Mouse (Mus musculus): ENCODE data around the gene Nyap2.
A peak's percentile ranks its signal among the peaks of the same experiment; 100 is the strongest.

The Nyap2 gene

GRCm38 (mm10) chr1:81076831-81077664 is at the start of gene Nyap2:
Gene Nyap2 (plus strand): TSS chr1:81076950.
- peak; percentile 76 to 78 for DNase-seq

- DNase-seq, result no peak
Measured at GRCm38 (mm10) chr1:81042907-81043868, 33.6 kb upstream of the Nyap2 start.

GRCm38 (mm10) chr1:81058340-81058739 is 18.4 kb upstream of the Nyap2 start:
- DNase-seq, result no peak

GRCm38 (mm10) chr1:81058835-81059234 is 17.9 kb upstream of the Nyap2 start:
- DNase-seq, result no peak

GRCm38 (mm10) chr1:81062811-81063210 is 13.9 kb upstream of the Nyap2 start:
- DNase-seq, result no peak

GRCm38 (mm10) chr1:81076259-81076658 is 491 bp upstream of the Nyap2 start:
- DNase-seq, result peak; percentile 72 to 74

GRCm38 (mm10) chr1:81077665-81078314 is 1.0 kb downstream of the Nyap2 start:
- peak in 1 of 2 experiments; percentile 19 for DNase-seq

GRCm38 (mm10) chr1:81087485-81087884 is 10.7 kb downstream of the Nyap2 start:
- peak in 1 of 2 experiments; percentile 31 for DNase-seq

GRCm38 (mm10) chr1:81090400-81090799 is 13.7 kb downstream of the Nyap2 start:
- DNase-seq, result no peak

GRCm38 (mm10) chr1:81090979-81091378 is 14.2 kb downstream of the Nyap2 start:
- DNase-seq, result no peak

GRCm38 (mm10) chr1:81092056-81092455 is 15.3 kb downstream of the Nyap2 start:
- DNase-seq, result no peak

- DNase-seq, result peak; percentile 23 to 27
Measured at GRCm38 (mm10) chr1:81092886-81093285, 16.1 kb downstream of the Nyap2 start.

GRCm38 (mm10) chr1:81098950-81099349 is 22.2 kb downstream of the Nyap2 start:
- DNase-seq, result no peak

- DNase-seq, result no peak
Measured at GRCm38 (mm10) chr1:81101749-81102148, 25.0 kb downstream of the Nyap2 start.

- DNase-seq, result peak; percentile 59 to 65
Measured at GRCm38 (mm10) chr1:81119732-81120131, 43.0 kb downstream of the Nyap2 start.

- peak; percentile 23 to 34 for DNase-seq
Measured at GRCm38 (mm10) chr1:81132007-81132712, 55.4 kb downstream of the Nyap2 start.

- no peak for DNase-seq
Measured at GRCm38 (mm10) chr1:81143855-81144254, 67.1 kb downstream of the Nyap2 start.

- peak; percentile 17 to 31 for DNase-seq
Measured at GRCm38 (mm10) chr1:81145576-81145975, 68.8 kb downstream of the Nyap2 start.

GRCm38 (mm10) chr1:81169245-81169644 is 92.5 kb downstream of the Nyap2 start:
- no peak for DNase-seq

GRCm38 (mm10) chr1:81172703-81173102 is 96.0 kb downstream of the Nyap2 start:
- no peak for DNase-seq

- DNase-seq, result no peak
Measured at GRCm38 (mm10) chr1:81173303-81173702, 96.6 kb downstream of the Nyap2 start.

- DNase-seq, result no peak
Measured at GRCm38 (mm10) chr1:81179725-81180124, 103.0 kb downstream of the Nyap2 start.
